Mouse (Mus musculus): ENCODE results near the gene Nrxn2.

- TF ChIP-seq CTCF (IDR thresholded peaks at IDR 0.05; ENCODE audit: control insufficient read depth, insufficient read depth, insufficient read length) (no peak), MAX (IDR thresholded peaks at IDR 0.05) (no peak), CEBPB (IDR thresholded peaks at IDR 0.05; ENCODE audit: low read depth) (no peak), USF1 (IDR thresholded peaks at IDR 0.05; ENCODE audit: low read depth) (no peak), MYOG (IDR thresholded peaks at IDR 0.05; ENCODE audit: control insufficient read depth, extremely low read depth, insufficient read length) (no peak), FOSL1 (IDR thresholded peaks at IDR 0.05; ENCODE audit: insufficient read depth, low read length, poor library complexity, severe bottlenecking) (no peak)
Observed at GRCm38 (mm10) chr19:6418984-6419692, 607 bp downstream of the Nrxn2 start.
